Mouse (Mus musculus): ENCODE data around the gene Rdh7. TPM values are rescaled to one million over a fixed set of nuclear protein-coding genes. Genes with fewer than 3 reads are reported as not detected.
A peak's percentile ranks its signal among the peaks of the same experiment; 100 is the strongest.
"Not testable (repeated sequence)": the region's sequence is repeated elsewhere in the genome, so short reads cannot be mapped to it uniquely, and the experiment has no call there.

Rdh7 gene
- polyA plus RNA-seq (2016; fragmentation: Nextera tagmentation; extraction: Ambion mirVana), result not detected in 2 replicates

GRCm38 (mm10) chr10:127888605-127889004 lies at the start of gene Rdh7:
Rdh7 (minus strand) TSS chr10:127888817.
- H3K36me3 ChIP-seq (replicated peaks), result no peaks in the 10 kb centered on the region
- peaks cover 7% of the 10 kb centered on the region for H3K4me1 ChIP-seq
- no peak within 1 kb of the TSS for H3K27ac ChIP-seq (replicated peaks)
- no peaks in the 10 kb centered on the region for H3K9me3 ChIP-seq
- DNase-seq (ENCODE audit: low spot score), result no peak
- H3K4me3 ChIP-seq, result no peak within 1 kb of the TSS
- H3K27me3 ChIP-seq (replicated peaks; ENCODE audit: low read depth, poor library complexity, severe bottlenecking), result no peaks in the 10 kb centered on the region

- 2% methylated on average over 2 of the region's 2 CpGs for whole genome bisulfite sequencing
These were observed 48.9 kb upstream of the Rdh7 start for GRCm38 (mm10) chr10:127937428-127938010.

GRCm38 (mm10) chr10:127936747-127937409 lies 48.3 kb upstream of the Rdh7 start:
- H3K27me3 ChIP-seq (replicated peaks; ENCODE audit: low read depth, poor library complexity, severe bottlenecking), result no peaks in the 10 kb centered on the region
- H3K27ac ChIP-seq (replicated peaks), result no peak overlapping the region
- H3K36me3 ChIP-seq (replicated peaks), result no peaks in the 10 kb centered on the region
- no peaks in the 10 kb centered on the region for H3K4me1 ChIP-seq
- 88% methylated on average over 19 of the region's 19 CpGs for WGBS
- no peaks in the 10 kb centered on the region; the same call in 1 of the 2 replicates for H3K9me3 ChIP-seq
- DNase-seq (ENCODE audit: low spot score), result no peak
- H3K4me3 ChIP-seq, result no peak overlapping the region

More at GRCm38 (mm10) chr10:127937428-127938010, 48.9 kb upstream of the Rdh7 start:
- peak; percentile 62 for DNase-seq (ENCODE audit: low spot score)
- no peak overlapping the region for H3K4me3 ChIP-seq
- H3K27me3 ChIP-seq (replicated peaks; ENCODE audit: low read depth, poor library complexity, severe bottlenecking), result no peaks in the 10 kb centered on the region
- H3K4me1 ChIP-seq, result no peaks in the 10 kb centered on the region
- H3K36me3 ChIP-seq (replicated peaks), result no peaks in the 10 kb centered on the region
- no peaks in the 10 kb centered on the region; the same call in 1 of the 2 replicates for H3K9me3 ChIP-seq
- H3K27ac ChIP-seq (replicated peaks), result no peak overlapping the region

GRCm38 (mm10) chr10:127936271-127936670 lies 47.7 kb upstream of the Rdh7 start:
- Histone ChIP-seq H3K36me3 (replicated peaks) (no peaks in the 10 kb centered on the region), H3K27me3 (replicated peaks; ENCODE audit: low read depth, poor library complexity, severe bottlenecking) (no peaks in the 10 kb centered on the region), H3K4me1 (no peaks in the 10 kb centered on the region), H3K9me3 (no peaks in the 10 kb centered on the region; the same call in 1 of the 2 replicates), H3K27ac (replicated peaks) (no peak overlapping the region), H3K4me3 (no peak overlapping the region)
- whole genome bisulfite sequencing, result 88% methylated on average over 8 of the region's 8 CpGs
- DNase-seq (ENCODE audit: low spot score), result no peak

GRCm38 (mm10) chr10:127932290-127932926 lies 43.8 kb upstream of the Rdh7 start:
- Histone ChIP-seq H3K27ac (replicated peaks) (no peak overlapping the region), H3K36me3 (replicated peaks) (no peaks in the 10 kb centered on the region), H3K9me3 (no peaks in the 10 kb centered on the region), H3K27me3 (replicated peaks; ENCODE audit: low read depth, poor library complexity, severe bottlenecking) (no peaks in the 10 kb centered on the region), H3K4me1 (no peaks in the 10 kb centered on the region), H3K4me3 (no peak overlapping the region)
- DNase-seq (ENCODE audit: low spot score), result no peak
- WGBS, result 71% methylated on average over 8 of the region's 8 CpGs

- WGBS, result 88% methylated on average over 2 of the region's 2 CpGs
These were observed 39.1 kb upstream of the Rdh7 start for GRCm38 (mm10) chr10:127927737-127928136.

GRCm38 (mm10) chr10:127924597-127925378 lies 36.2 kb upstream of the Rdh7 start:
- no peak overlapping the region; the same call in 1 of the 2 replicates for H3K27ac ChIP-seq (replicated peaks)
- H3K4me1 ChIP-seq, result peaks cover 7% of the 10 kb centered on the region
- no peaks in the 10 kb centered on the region for H3K27me3 ChIP-seq (replicated peaks; ENCODE audit: low read depth, poor library complexity, severe bottlenecking)
- H3K36me3 ChIP-seq (replicated peaks), result no peaks in the 10 kb centered on the region
- WGBS, result 56% methylated on average over 7 of the region's 7 CpGs
- no peaks in the 10 kb centered on the region for H3K9me3 ChIP-seq
- no peak for DNase-seq (ENCODE audit: low spot score)
- H3K4me3 ChIP-seq, result no peak overlapping the region

More at GRCm38 (mm10) chr10:127927737-127928136, 39.1 kb upstream of the Rdh7 start:
- no peak overlapping the region for H3K4me3 ChIP-seq
- no peaks in the 10 kb centered on the region for H3K27me3 ChIP-seq (replicated peaks; ENCODE audit: low read depth, poor library complexity, severe bottlenecking)
- peaks cover 7% of the 10 kb centered on the region for H3K4me1 ChIP-seq
- H3K9me3 ChIP-seq, result no peaks in the 10 kb centered on the region
- H3K27ac ChIP-seq (replicated peaks), result no peak overlapping the region
- DNase-seq (ENCODE audit: low spot score), result no peak
- no peaks in the 10 kb centered on the region for H3K36me3 ChIP-seq (replicated peaks)

GRCm38 (mm10) chr10:127923024-127923423 lies 34.4 kb upstream of the Rdh7 start:
- Histone ChIP-seq H3K4me3 (no peak overlapping the region), H3K9me3 (no peaks in the 10 kb centered on the region), H3K36me3 (replicated peaks) (no peaks in the 10 kb centered on the region), H3K4me1 (peaks cover 7% of the 10 kb centered on the region), H3K27me3 (replicated peaks; ENCODE audit: low read depth, poor library complexity, severe bottlenecking) (no peaks in the 10 kb centered on the region), H3K27ac (replicated peaks) (no peak overlapping the region)
- no peak for DNase-seq (ENCODE audit: low spot score)
- 89% methylated on average over 8 of the region's 8 CpGs for WGBS

- Histone ChIP-seq H3K4me3 (no peak overlapping the region), H3K27me3 (replicated peaks; ENCODE audit: low read depth, poor library complexity, severe bottlenecking) (no peaks in the 10 kb centered on the region), H3K9me3 (no peaks in the 10 kb centered on the region), H3K36me3 (replicated peaks) (no peaks in the 10 kb centered on the region), H3K27ac (replicated peaks) (no peak overlapping the region), H3K4me1 (peaks cover 7% of the 10 kb centered on the region)
- DNase-seq (ENCODE audit: low spot score), result no peak
- WGBS, result 69% methylated on average over 1 of the region's 1 CpGs
These were observed 33.6 kb upstream of the Rdh7 start for GRCm38 (mm10) chr10:127922241-127922640.

GRCm38 (mm10) chr10:127917651-127918050 lies 29.0 kb upstream of the Rdh7 start:
- H3K27ac ChIP-seq (replicated peaks), result no peak overlapping the region
- 94% methylated on average over 5 of the region's 5 CpGs for WGBS
- H3K4me3 ChIP-seq, result no peak overlapping the region
- no peaks in the 10 kb centered on the region for H3K27me3 ChIP-seq (replicated peaks; ENCODE audit: low read depth, poor library complexity, severe bottlenecking)
- no peaks in the 10 kb centered on the region for H3K36me3 ChIP-seq (replicated peaks)
- no peaks in the 10 kb centered on the region for H3K4me1 ChIP-seq
- no peak for DNase-seq (ENCODE audit: low spot score)
- H3K9me3 ChIP-seq, result no peaks in the 10 kb centered on the region

GRCm38 (mm10) chr10:127917183-127917582 lies 28.6 kb upstream of the Rdh7 start:
- WGBS, result 78% methylated on average over 3 of the region's 3 CpGs

GRCm38 (mm10) chr10:127915578-127915977 lies 27.0 kb upstream of the Rdh7 start:
- Histone ChIP-seq H3K27me3 (replicated peaks; ENCODE audit: low read depth, poor library complexity, severe bottlenecking) (no peaks in the 10 kb centered on the region), H3K36me3 (replicated peaks) (no peaks in the 10 kb centered on the region), H3K4me3 (no peak overlapping the region), H3K4me1 (no peaks in the 10 kb centered on the region), H3K9me3 (no peaks in the 10 kb centered on the region), H3K27ac (replicated peaks) (no peak overlapping the region)
- 89% methylated on average over 1 of the region's 1 CpGs for WGBS
- DNase-seq (ENCODE audit: low spot score), result no peak

More at GRCm38 (mm10) chr10:127917183-127917582, 28.6 kb upstream of the Rdh7 start:
- not testable (repeated sequence) for H3K36me3 ChIP-seq (replicated peaks); H3K27me3 ChIP-seq (replicated peaks; ENCODE audit: low read depth, poor library complexity, severe bottlenecking); H3K27ac ChIP-seq (replicated peaks); H3K4me3 ChIP-seq; H3K4me1 ChIP-seq; H3K9me3 ChIP-seq; DNase-seq (ENCODE audit: low spot score)

Measured in embryonic facial prominence, embryonic 10.5 days (tissue).